In the genomic region with DNA sequence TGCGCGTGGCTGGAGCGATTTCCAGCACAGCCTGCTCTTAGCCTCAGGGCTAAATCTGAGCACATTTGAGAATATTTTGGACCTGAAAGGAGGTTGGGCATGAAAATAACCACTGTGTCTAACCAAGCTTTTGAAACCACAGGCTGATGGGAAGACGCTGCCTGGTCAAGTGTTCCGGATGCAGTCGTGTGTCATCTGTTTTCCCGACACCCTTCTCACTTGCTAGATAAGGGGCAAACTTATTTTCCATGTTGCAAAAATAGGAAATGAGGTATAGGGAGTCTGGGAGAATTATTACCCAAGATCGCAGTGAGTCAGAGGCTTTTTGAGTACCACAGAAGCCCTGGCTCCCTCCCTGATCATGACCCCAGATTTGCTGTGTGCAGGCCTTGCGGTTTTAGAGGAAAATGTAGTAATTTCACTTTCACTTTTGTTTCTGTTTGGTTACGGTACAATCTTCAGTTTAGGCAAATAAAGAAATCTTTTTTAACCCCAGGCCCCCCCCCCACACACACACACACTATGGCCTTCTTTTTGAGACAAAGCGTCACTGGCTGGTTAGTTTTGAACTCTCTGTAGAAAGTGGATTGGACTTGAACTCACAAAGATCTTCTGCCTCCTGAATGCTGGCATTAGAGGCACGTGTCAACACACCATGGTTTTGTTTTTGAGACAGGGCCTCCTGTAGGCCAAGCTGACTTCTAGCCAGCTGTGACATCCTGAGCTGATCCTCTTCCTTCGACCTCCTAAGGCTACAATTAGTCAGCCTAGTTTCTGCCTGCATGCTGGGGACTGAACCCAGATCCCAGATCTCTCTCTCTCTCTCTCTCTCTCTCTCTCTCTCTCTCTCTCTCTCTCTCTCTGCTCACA, we compare ENCODE assay signal across 8 mouse cellular contexts.
DNase-seq lines count a peak whose midpoint lies in the region; ATAC-seq and TF ChIP-seq lines count a peak whose summit lies in the region.

No protein-coding gene starts in this region.

- peak; percentile 50 for DNase-seq in ovary, adult 18-20 months (ENCODE audit: low spot score)
- no peak for DNase-seq in ovary, postnatal 36 days (ENCODE audit: low spot score)
- peak; percentile 34 to 55 for DNase-seq in heart, postnatal 36 days
- no peak for DNase-seq in midbrain, postnatal 0 days (ENCODE audit: low spot score)
- no peak for DNase-seq in embryo, embryonic 11 days

- ATAC-seq in megakaryocyte, adult 5-6 weeks (ENCODE audit: poor library complexity, severe bottlenecking), result peak; percentile 68
- ATAC-seq in midbrain, postnatal 0 days (ENCODE audit: low FRiP score), result no peak
- ATAC-seq in hindbrain, embryonic 16.5 days, result no peak

- H3K4me3 ChIP-seq in bone marrow macrophage, adult 2 months (ENCODE audit: insufficient read depth, low read length), result peak overlapping the region; percentile 54
- H3K4me3 ChIP-seq in midbrain, postnatal 0 days (ENCODE audit: low read depth, low read length), result no peak overlapping the region
- no peak overlapping the region for H3K4me3 ChIP-seq in hindbrain, embryonic 16.5 days (ENCODE audit: low read length)

- TF ChIP-seq CTCF in bone marrow macrophage, adult 2 months (IDR thresholded peaks at IDR 0.05; ENCODE audit: low read depth, low read length), result no peak
- no peak for TF ChIP-seq CTCF in midbrain, postnatal 0 days (IDR thresholded peaks at IDR 0.05)

- peak overlapping the region; percentile 71 for H3K27ac ChIP-seq in bone marrow macrophage, adult 2 months (ENCODE audit: insufficient read depth, low read depth, low read length)
- no peak overlapping the region for H3K27ac ChIP-seq in midbrain, postnatal 0 days (ENCODE audit: low read depth, low read length)
- H3K27ac ChIP-seq in hindbrain, embryonic 16.5 days (ENCODE audit: low read depth, low read length), result no peak overlapping the region

- no peaks in the 10 kb centered on the region for H3K9me3 ChIP-seq in midbrain, postnatal 0 days (ENCODE audit: low read length)
- no peaks in the 10 kb centered on the region for H3K9me3 ChIP-seq in hindbrain, embryonic 16.5 days (ENCODE audit: control insufficient read depth, low read length)

- H3K36me3 ChIP-seq in midbrain, postnatal 0 days (ENCODE audit: insufficient read depth, low read length), result no peaks in the 10 kb centered on the region
- H3K36me3 ChIP-seq in hindbrain, embryonic 16.5 days (ENCODE audit: control insufficient read depth, insufficient read depth, low read length), result no peaks in the 10 kb centered on the region

- peaks cover 34% of the 10 kb centered on the region for H3K4me1 ChIP-seq in bone marrow macrophage, adult 2 months (ENCODE audit: control insufficient read depth, insufficient read depth, low read length)
- H3K4me1 ChIP-seq in midbrain, postnatal 0 days (ENCODE audit: insufficient read depth, low read length), result no peaks in the 10 kb centered on the region
- H3K4me1 ChIP-seq in hindbrain, embryonic 16.5 days (ENCODE audit: control insufficient read depth, insufficient read depth, low read depth, low read length), result no peaks in the 10 kb centered on the region

- no peaks in the 10 kb centered on the region for H3K27me3 ChIP-seq in midbrain, postnatal 0 days (ENCODE audit: insufficient read depth, low read length)
- no peaks in the 10 kb centered on the region for H3K27me3 ChIP-seq in hindbrain, embryonic 16.5 days (replicated peaks; ENCODE audit: control insufficient read depth, insufficient read depth, low read length)

- intact Hi-C loops in heart, postnatal 36 days (cut with DNase I), result no loop called here

- H3K9ac ChIP-seq in midbrain, postnatal 0 days (replicated peaks; ENCODE audit: low read length, poor library complexity, severe bottlenecking), result no peak overlapping the region
- H3K9ac ChIP-seq in hindbrain, embryonic 16.5 days (ENCODE audit: low read depth, low read length), result no peak overlapping the region

- 75% methylated on average over 13 of the region's 13 CpGs for WGBS in midbrain, postnatal 0 days
- 75% methylated on average over 13 of the region's 13 CpGs for WGBS in hindbrain, embryonic 16.5 days

- no peak for TF ChIP-seq POLR2A in bone marrow macrophage, adult 2 months (IDR thresholded peaks at IDR 0.05; ENCODE audit: borderline replicate concordance, low read depth, low read length)

- H3K4me2 ChIP-seq in midbrain, postnatal 0 days (ENCODE audit: low read depth, low read length, poor library complexity, severe bottlenecking), result no peak overlapping the region
- no peak overlapping the region for H3K4me2 ChIP-seq in hindbrain, embryonic 16.5 days (ENCODE audit: low read length)

Comparison
In these comparisons a context has a peak if more than half of its experiments do, and no peak if none do; other contexts are left out.
1. DNase-seq: peak in ovary, adult 18-20 months (single experiment) and heart, postnatal 36 days (2 of 2); none in ovary, postnatal 36 days (single experiment), midbrain, postnatal 0 days (single experiment) and embryo, embryonic 11 days (single experiment).